Mouse (Mus musculus): ENCODE results near the gene Smpdl3a. TPM values are rescaled to one million over a fixed set of nuclear protein-coding genes. Genes with fewer than 3 reads are reported as not detected.

The Smpdl3a gene
- total RNA-seq, 2 experiments from 2014 or later: 79.2 to 79.3 TPM

DNA sequence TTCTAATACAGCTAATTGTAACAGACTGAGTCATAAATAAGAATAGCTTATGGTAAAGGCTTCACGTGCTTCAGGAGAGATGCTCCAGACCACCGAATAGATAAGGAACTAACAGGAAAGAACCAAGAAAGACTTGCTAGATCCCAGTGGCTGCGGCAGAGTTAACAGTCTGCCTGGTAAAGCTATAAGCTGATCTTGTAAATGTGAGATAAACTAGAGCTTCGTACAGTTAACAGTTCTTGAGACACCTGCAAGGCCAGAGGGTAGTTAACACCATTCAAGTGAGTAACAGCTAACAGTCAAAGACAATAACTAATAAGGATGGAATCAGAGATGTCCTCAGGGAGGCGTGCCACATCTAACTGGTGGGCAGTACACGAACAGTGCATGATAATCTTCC lies 21.7 kb downstream of the Smpdl3a start:
- DNase-seq (ENCODE audit: low spot score): no peak

DNA sequence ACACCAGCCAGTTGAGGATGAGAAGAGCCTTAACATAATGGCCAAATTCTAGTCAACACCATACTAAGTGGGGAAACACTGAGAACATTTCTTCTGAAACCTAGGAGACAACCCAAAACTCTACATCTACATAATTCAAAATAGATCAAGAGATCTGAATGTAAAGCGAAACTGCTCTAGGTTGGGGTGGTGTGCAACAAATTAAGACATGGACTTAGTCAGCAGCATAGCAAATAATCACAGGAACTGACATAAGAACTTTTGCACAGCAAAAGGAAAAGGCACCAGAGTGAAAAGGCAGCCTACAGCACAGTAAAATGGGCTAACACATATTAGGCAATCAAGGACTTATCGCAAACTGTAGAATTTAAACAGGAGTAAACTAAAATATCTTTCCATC lies 25.1 kb downstream of the Smpdl3a start:
- DNase-seq (ENCODE audit: low spot score): no peak

DNA sequence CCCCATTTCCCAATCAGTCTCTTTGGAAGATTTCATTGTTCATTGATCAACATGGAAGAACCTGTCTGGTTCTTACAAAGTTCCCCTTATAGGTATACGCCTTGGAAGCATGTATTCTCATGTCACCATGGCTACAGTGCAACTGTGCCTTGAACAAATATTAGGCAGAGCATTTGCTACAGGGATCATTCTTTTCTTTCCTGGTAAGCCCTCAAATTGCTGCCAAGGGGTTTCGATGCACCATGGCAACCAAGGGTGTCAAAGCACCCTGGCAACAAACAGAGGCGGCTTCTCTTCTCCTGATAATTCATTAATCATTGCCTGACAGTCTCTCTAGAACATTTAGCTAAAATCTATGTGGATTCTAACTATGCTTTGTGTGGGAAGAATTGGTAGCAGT lies 28.3 kb downstream of the Smpdl3a start:
- DNase-seq (ENCODE audit: low spot score): no peak

DNA sequence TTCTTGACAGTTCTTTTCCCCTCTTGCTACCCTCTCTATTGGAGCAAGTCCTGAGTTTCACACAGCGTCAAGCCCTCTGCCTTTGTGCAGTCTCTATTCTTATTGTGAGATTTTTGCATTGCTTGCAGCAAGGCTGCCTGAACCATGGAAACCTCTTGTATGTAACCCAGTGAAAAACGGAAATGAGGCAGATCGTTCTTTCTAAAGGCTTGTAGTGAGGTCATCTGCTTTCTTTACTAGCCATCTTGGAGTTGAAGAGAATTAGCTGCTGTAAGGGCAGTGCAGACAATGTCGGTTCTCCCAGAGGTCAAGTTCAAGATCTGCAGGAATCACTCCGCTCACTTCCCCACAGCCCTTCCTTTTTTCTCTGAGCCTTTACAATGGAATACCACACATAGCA lies 34.5 kb downstream of the Smpdl3a start:
- DNase-seq (ENCODE audit: low spot score): no peak

DNA sequence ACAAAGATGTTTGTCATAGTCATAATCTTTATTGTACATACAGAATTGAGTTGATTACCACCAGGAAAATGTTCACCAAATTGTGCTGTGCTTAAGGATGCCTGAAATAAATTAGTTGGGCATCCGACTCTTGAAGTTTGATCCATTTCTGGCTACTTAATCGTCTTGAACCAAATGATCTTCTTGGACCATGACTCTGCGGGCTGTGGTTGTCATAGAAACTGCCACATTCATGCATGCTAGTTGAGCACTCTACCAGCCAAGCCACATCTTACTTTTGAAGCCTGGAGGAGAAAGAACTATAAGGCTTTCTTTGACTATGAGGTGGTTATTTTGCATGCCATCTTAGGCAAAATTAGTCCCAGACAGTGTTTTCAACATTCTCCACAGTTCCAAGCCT lies 35.5 kb downstream of the Smpdl3a start:
- no peak for DNase-seq (ENCODE audit: low spot score)

DNA sequence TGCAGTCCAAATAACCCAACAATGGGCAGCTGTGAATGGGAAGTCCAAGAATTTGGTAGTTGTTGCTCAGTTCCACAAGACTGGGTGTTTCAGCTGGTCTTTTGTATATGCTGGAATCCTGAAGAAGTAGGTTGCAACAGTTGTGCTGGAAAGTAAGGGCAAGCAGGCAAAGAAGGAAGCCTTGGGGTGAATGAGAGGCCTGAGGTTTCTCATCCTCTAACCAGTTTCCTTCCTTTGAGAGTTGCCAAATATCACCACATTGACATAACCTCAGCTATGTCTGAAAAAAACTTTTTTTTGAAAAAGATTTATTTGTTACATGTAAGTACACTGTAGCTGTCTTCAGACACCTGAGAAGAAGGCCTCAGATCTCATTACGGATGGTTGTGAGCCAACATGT lies 41.0 kb downstream of the Smpdl3a start:
- no peak for DNase-seq (ENCODE audit: low spot score)

DNA sequence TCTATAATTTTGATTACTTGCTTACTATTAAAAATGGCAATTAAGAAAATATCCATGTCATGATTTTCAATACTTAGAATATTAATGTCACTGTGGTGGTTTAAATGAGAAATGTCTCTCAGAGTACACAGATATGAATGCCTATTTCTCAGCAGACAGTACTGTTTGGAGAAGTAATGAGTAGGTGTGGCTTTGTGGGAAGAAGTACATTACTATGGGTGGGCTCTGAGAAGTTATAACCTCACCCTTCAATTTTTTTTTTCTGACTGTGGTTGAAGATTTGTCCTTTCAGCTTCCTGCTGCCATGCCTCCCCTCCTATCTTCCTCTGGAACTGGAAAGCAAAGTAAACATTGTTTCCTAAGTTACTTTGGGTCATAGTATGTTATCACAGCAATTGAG lies 41.8 kb downstream of the Smpdl3a start:
- no peak for DNase-seq (ENCODE audit: low spot score)

DNA sequence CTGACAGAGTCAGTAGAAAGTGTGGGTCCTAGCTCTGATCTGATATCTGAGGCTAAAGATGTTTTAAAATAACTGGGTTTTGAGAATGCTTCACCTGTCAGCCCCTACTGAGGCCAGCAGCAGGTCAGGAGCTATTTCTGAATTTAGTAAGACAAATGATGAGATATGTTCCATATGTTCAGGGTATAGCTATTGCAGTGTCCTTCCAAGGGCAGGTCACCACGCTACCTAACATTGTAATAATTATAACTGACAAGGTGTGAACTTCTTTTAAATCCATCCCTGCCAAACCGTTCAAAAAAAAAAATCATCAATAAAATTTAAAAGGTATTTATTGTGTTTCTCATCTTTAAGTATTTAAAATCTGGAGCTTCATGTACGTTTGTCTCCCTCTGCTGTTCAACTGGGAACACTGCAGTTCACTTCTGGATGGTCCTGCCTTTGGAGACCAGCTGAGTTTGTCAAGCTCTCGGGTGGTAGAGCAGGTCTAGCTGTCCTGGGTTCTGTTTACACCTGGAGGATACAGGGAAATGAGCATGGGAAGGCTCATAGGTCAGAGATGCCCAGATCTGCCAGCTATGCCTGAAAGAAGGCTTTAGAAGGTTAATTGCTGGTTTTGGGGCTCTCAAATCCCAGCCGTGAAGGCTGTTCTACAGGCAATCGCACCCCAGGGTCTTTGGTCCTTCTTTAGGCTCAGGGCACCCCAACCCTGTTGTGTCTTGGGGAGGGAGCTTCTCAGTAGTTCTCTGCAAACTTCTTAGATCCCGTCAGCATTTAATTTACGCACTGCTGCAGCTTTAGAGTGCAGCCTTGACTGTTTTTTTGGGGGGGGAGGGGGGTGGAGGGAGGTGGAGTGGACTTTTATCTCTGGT lies 47.7 kb downstream of the Smpdl3a start:
- DNase-seq (ENCODE audit: low spot score): peak; percentile 44

DNA sequence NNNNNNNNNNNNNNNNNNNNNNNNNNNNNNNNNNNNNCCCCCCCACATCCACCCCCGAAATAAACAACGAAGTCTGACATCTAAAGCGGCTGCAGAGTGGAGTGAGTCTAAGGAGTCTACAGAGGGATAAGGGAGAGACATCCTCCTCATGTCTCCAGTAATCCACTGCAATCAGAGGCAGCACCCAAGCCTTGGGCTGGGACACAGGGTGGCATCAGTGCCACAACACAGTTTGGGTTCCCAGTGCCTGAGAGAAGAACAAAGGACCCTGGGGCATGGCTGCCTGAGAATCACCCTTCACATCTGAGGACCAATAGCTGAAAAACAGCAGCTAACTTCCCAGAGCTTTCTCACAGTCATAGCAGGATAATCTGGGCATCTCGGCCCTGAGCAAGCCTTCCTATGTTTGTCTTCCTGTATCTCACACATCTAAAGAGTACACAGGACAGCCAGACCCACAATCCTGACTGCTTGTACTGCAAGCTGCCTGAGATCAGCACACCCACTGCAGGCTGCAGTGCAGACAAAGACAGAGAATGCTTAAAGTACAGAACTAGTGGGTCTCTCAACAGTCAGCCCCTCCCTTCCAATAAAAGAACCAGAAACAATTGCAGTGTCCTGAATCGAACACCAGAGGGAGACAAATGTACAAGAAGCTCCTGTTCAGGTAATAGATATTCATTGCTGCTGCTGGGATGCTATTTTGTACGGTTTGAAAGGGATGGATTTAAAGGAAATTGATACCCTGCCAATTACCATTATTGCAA lies 54.0 kb downstream of the Smpdl3a start:
- DNase-seq (ENCODE audit: low spot score): no peak

Other genes with a start within 250 kb of the Smpdl3a start
- not detected for gene Pkib, start 162.4 kb upstream of the Smpdl3a start, total RNA-seq (2021)
- gene Fabp7, start 9.5 kb upstream of the Smpdl3a start, total RNA-seq (2021): not detected

Measured in gastrocnemius, adult 18-20 months (tissue).